In genomic region chr13:114114586-114114985, GRCm38 (mm10) we compare ENCODE assay signal across 23 mouse cellular contexts.
"Had no signal": no experiment of that assay in that cellular context is flagged by ENCODE, and none has a peak within 500 bp of the region (broad histone marks: within the 10 kb centered on the region; RNA-seq: fewer than 3 reads in every experiment).

No protein-coding gene starts in this region.

- H3K4me1 ChIP-seq: hindbrain, embryonic 13.5 days; hindbrain, embryonic 15.5 days; limb, embryonic 12.5 days; liver, embryonic 13.5 days had no signal

- DNase-seq: gastrocnemius, postnatal 14 days; gastrocnemius, postnatal 36 days; heart, adult 18-20 months; heart, postnatal 10 days; heart, postnatal 36 days; kidney, adult 11 months; kidney, adult 2 months; kidney, adult 9 months; kidney, postnatal 14 days; kidney, postnatal 36 days; layer of hippocampus, adult 9-11 months; layer of hippocampus, postnatal 36 days; liver; liver, embryonic 13.5 days had no signal

- H3K27ac ChIP-seq: heart, embryonic 10.5 days; hindbrain, embryonic 13.5 days; hindbrain, embryonic 15.5 days; hindbrain, postnatal 0 days; kidney, embryonic 15.5 days; kidney, postnatal 0 days; limb, embryonic 10.5 days; limb, embryonic 12.5 days; liver, embryonic 13.5 days had no signal

- H3K9me3 ChIP-seq: heart, embryonic 10.5 days; heart, embryonic 12.5 days; hindbrain, embryonic 13.5 days; hindbrain, embryonic 15.5 days; kidney, embryonic 15.5 days; limb, embryonic 10.5 days; limb, embryonic 12.5 days; liver, embryonic 13.5 days had no signal

- H3K27me3 ChIP-seq: heart, embryonic 12.5 days; hindbrain, embryonic 13.5 days; hindbrain, embryonic 15.5 days; kidney, embryonic 15.5 days; limb, embryonic 12.5 days; liver, embryonic 13.5 days had no signal

- H3K4me3 ChIP-seq: heart, embryonic 10.5 days; heart, embryonic 12.5 days; hindbrain, embryonic 13.5 days; hindbrain, embryonic 15.5 days; kidney, embryonic 15.5 days; limb, embryonic 10.5 days; limb, embryonic 12.5 days; liver, embryonic 13.5 days had no signal

- H3K36me3 ChIP-seq: heart, embryonic 10.5 days; heart, embryonic 12.5 days; hindbrain, embryonic 13.5 days; hindbrain, embryonic 15.5 days; kidney, embryonic 15.5 days; limb, embryonic 10.5 days; limb, embryonic 12.5 days; liver, embryonic 13.5 days had no signal
